Mouse (Mus musculus) gastrocnemius, adult 2 months (tissue): Measurements from ENCODE around the gene Drp2. TPM values are rescaled to one million over a fixed set of nuclear protein-coding genes. Genes with fewer than 3 reads are reported as not detected.

Experiments
- DNase-seq: peaks from one replicate; pipeline ENCODE4 v3.0.0; 2022
- H3K27ac ChIP-seq: fragments of 200-600 bp; 2 replicates; pipeline ENCODE4 v1.8.1; 2022; ENCODE audit warnings: mild to moderate bottlenecking
- H3K4me3 ChIP-seq: fragments of 200-600 bp; 2 replicates; pipeline ENCODE4 v1.8.1; 2022; ENCODE audit warnings: mild to moderate bottlenecking, moderate library complexity
- CTCF ChIP-seq: fragments of 200-600 bp; IDR thresholded peaks from 2 replicates; pipeline ENCODE4 v1.8.1; 2022; ENCODE audit warnings: antibody characterized with exemption, mild to moderate bottlenecking, moderate library complexity
- intact Hi-C: fragments of 180-260 bp; cut with DNase I; formaldehyde crosslinking; loops from one replicate; pipeline ENCODE4 v1.15.1; 2025
- long read RNA-seq, 2 experiments: library from polyadenylated mRNA; stranded (forward); transcript quantifications; one replicate each; pipeline ENCODE4 v2.0.0; 2021
- total RNA-seq, 2 experiments: library from RNA; stranded (reverse); gene quantifications; 2 replicates each; pipeline ENCODE4 v1.2.3; 2021

Gene Drp2
- total RNA-seq: 1 to 10 TPM; 3.2 to 3.4 TPM
- long read RNA-seq, experiment 1, partial matches to known transcripts: 1 of 1 reads
- long read RNA-seq, experiment 1, other reads (novel, unspliced or antisense): 0 of 1 reads
- long read RNA-seq, experiment 2, partial matches to known transcripts: 0 of 1 reads
- long read RNA-seq, experiment 2, other reads (novel, unspliced or antisense): 1 of 1 reads

DNA sequence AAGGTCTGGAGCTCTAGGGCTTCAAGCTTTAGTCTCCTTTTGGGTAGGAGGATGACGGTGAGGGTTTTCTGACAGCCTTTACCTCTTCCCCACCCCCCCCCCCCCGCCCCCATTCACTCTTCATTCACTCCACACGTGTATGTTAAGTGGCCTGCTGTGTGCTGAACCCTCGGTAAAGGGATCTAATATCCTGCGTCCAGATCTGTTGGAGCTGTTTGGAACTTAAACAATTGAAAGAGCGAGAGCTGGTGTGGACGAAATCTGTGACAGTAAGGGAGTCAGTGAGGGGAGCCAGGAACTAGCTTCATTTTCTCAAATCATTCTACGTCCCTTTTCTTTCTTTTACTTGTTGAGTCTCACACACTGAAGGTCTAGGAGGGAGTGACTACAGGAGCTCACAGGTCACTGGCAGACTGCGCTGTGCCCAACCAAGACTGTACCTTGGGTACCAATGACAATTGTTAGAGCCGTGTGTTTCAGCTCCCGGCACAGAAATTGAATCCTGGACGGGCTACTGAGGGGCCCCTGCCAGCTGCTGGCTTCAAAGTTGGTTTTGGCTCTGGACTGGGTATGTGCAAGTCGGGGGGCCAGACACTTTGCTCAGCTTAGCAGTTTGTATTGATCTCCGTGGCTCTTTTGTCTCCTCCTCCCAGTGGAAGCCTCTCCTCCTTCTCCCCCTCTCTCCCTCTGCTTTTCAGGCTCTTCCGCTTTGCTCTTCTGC lies at the start of gene Drp2:
Drp2 (plus strand) TSS at position 689 of the 721 bp plus-strand sequence.
- DNase-seq: no peak
- Histone ChIP-seq H3K4me3 (peak within 1 kb of the TSS; percentile 68), H3K27ac (no peak within 1 kb of the TSS)
- TF ChIP-seq CTCF: no peak
- intact Hi-C loops: no loop called here

DNA sequence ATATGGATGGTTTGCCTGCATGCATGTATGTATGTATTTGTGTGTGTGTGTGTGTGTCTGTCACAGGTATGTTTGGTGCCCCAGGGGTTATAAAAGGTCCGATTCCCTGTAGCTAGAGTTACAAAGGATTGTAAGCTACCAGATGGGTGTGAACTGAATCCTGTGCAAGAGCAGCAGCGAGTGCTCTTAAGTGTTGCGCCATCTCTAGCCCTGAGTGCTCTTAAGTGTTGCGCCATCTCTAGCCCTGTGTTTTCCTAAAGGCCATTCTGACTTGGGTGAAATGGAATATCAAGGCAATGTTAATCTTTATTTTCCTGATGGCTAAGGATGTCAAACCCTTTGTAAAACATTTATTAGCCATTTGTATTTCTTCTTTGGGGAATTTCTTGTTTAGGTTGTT lies 45.0 kb upstream of the Drp2 start:
- DNase-seq: no peak
- Histone ChIP-seq H3K4me3 (no peak overlapping the region), H3K27ac (no peak overlapping the region)
- no peak for TF ChIP-seq CTCF
- intact Hi-C loops: no loop called here

DNA sequence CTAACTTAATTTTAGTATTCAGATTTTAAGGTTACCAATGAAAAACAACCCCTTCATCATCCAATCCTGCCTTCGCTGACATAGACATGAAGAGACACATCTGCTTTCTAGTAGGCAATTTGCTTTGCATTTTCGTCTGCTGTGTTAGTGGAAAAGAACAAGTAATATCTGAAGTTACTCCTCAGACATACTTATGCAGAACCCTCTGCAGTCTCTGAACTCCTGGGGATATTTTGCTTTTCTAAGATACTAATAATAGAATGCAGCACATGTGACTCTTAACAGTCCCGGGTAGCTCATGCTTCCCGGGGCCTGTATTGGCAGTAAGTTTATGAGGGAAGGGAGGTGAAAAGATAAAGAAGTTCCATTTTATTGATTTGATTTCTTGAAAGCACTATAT lies 42.2 kb upstream of the Drp2 start:
- DNase-seq: no peak
- Histone ChIP-seq H3K4me3 (no peak overlapping the region), H3K27ac (no peak overlapping the region)
- intact Hi-C loops: no loop called here
- TF ChIP-seq CTCF: no peak

DNA sequence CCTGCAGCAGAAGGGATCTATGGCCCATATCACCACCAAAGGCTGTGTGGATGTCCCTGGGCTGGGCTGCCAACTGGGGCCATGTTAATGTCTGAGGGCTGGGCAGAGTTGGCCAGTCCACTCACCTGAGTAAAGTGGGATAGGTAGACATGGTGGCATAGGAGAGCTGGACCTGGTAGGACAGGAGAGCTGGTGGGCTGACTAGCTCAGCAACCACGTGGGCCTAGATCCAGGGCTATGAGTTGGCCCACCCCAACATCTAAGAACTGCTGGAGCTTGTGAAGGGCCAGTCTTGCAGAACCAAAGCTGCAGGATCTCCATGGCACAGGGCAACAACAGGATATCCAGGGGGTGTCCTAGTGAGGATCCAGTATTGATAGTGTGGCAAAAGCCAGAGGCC lies 38.9 kb upstream of the Drp2 start:
- no peak overlapping the region for H3K27ac ChIP-seq
- intact Hi-C loops: no loop called here
- no peak for TF ChIP-seq CTCF
- H3K4me3 ChIP-seq: no peak overlapping the region
- DNase-seq: no peak

DNA sequence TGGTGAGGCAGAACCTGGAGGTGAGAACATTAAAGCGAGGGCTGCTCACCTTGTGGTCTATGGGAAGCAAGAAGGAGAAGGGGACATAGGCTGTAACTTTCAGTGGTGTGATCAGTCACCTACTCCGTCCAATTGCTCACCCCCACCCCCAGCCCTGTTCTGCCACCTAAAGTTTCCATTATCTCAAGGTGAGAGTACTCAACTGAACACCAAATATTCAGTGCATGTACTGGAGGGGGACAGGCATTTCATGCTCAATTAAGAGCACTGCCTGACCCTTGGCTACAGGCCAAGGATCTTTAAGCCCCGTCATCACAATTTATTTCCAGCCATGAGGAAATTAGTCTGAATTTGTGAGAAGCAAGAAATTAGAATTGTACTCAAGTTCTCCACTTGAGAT lies 37.8 kb upstream of the Drp2 start:
- Histone ChIP-seq H3K4me3 (no peak overlapping the region), H3K27ac (no peak overlapping the region)
- no peak for DNase-seq
- TF ChIP-seq CTCF: no peak
- intact Hi-C loops: no loop called here

DNA sequence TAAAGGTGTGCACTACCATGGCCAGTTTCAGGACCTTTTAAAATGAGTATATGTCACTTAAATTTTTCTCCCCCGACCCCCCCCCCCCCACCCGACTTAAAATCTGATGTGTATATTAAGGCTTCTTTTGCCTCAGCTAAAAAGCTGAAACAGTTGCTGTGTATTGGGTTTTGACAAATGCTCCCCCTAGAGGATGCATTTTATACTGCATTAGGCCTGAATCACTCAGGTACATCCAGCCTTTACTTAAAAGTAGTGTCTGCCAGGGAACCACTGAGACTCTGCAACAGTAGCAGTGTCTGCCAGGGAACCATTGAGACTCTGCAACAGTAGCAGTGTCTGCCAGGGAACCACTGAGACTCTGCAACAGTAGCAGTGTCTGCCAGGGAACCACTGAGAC lies 33.1 kb upstream of the Drp2 start:
- intact Hi-C loops: no loop called here
- DNase-seq: no peak
- peak; percentile 25; the same call in 1 of the 2 replicates for TF ChIP-seq CTCF

DNA sequence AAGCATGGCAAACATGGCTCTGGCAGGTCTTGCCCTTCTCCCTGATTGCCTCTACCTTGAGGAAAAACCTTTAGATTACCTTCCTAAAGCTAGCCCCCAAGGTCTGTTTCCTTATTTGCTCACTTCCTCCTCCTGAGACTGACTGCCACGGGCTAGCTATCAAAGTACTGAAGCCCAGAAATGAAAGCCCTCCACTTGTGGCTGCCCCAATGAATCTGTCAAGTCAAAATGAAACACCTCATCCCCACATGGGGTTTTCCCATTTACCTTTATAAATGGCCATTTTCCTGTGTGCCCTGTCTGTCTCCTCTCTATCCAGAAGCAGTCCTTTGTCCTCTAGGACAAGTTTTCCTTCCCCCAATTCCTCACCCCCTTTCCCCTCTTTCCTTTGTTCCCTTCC lies 30.2 kb upstream of the Drp2 start:
- Histone ChIP-seq H3K27ac (no peak overlapping the region), H3K4me3 (no peak overlapping the region)
- intact Hi-C loops: no loop called here
- no peak for DNase-seq
- TF ChIP-seq CTCF: no peak

More for the DNA sequence above, 33.1 kb upstream of the Drp2 start:
- Histone ChIP-seq H3K27ac (no peak overlapping the region), H3K4me3 (no peak overlapping the region)

DNA sequence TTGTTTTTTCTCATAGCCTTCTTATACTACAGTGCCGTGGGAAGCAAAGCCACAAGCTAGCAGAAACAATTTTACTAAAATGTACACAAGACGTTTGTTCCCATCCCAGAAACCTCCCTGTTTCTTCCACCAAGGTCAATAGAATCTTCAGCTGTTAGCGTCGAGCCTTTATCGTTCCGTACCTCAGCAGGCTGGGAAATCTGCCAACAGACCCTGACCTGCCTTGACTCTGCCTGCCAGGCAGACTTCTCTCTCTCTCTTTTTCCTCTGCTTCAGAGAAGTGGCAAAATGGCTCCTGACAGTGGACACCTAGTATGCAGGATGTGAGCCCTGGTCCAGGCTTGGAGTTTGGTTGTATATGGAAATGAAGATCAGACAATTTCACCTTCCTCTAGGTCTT lies 19.5 kb upstream of the Drp2 start:
- no peak overlapping the region for H3K4me3 ChIP-seq
- no peak for DNase-seq
- intact Hi-C loops: no loop called here
- no peak for TF ChIP-seq CTCF
- H3K27ac ChIP-seq: no peak overlapping the region

DNA sequence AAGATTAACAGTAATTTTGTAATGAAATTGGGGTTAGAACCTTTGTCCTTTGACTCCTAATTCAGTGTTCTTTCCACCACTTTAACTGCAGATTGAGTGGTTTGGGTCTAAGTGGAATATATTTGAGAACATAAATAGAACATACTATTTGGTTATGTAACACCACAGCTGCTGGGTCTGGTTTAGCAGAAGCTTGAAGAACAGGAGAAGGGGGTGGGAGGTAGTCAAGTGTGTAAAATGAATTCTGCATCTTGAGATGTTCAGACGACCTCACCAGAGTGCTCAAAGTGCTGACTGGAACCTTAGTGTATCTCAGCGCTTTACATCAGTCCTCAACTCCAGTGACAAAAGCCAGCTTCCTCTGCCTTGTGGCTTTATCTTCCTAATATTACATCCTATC lies 5.4 kb upstream of the Drp2 start:
- DNase-seq: no peak
- intact Hi-C loops: no loop called here
- Histone ChIP-seq H3K27ac (no peak overlapping the region), H3K4me3 (no peak overlapping the region)
- no peak for TF ChIP-seq CTCF

DNA sequence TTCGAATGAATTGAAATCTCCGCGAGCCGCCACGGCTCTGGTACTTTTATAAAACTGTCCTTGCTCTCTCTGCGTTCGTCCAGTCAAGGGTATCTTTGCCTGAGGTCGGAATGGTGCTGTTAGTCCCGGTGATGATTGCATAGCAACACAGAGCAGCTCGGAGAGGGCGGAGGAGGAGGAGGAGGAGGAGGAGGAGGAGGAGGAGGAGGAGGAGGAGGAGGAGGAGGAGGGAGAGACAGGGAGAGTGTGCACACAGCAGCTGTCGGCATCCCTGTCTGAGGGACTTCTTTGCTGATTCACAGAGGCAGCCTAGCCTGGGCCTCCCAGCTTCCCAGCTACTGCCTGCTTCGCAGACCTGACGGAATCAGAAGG lies 219 bp downstream of the Drp2 start:
- no peak overlapping the region for H3K27ac ChIP-seq
- DNase-seq: no peak
- intact Hi-C loops: no loop called here
- peak overlapping the region; percentile 68 for H3K4me3 ChIP-seq
- no peak for TF ChIP-seq CTCF

DNA sequence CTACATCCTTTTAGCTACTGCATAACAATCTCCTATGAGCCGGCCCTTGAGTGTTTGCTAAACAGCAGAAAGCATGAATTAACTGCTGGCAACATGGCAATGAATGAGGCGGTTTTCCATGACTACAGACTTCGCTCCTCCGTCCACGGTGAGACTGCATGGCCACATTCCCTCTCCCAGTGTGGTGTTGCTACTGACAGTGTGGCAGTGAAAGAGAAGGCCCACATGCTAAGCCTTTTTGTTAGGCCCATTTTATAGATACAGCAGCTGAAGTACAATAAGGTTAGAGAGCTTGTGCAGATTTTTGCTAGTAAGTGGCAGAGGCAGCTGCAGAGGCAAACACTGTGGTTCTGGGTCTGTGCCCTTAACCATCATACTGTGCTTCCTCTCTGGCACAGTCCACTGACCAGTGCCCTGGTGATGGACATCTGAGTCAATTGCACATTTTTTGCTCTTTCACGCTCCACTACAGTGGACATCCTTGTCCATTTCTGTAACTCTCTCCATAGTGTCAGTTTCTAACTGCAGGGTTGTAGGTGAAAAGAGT lies 5.1 kb downstream of the Drp2 start:
- no peak overlapping the region for H3K27ac ChIP-seq
- no peak for TF ChIP-seq CTCF
- DNase-seq: no peak
- H3K4me3 ChIP-seq: no peak overlapping the region
- intact Hi-C loops: no loop called here

DNA sequence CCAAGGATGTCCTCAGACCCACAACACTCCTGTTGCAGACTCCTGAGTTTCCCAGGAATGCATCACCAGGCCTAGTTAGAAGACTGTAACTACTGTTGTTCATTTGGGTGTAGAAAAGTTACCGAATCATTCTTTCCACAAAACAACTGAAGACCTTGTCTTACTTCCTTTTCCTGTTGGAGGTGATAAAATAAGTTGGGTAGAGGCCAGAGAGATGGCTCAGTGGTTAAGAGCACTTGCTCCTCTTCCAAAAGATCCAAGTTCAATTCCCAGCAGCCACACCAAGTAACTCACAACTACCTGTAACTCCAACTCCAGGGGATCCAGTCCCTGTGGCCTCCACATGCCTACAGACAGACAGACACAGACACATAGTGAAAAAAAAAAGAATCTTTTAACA lies 7.7 kb downstream of the Drp2 start:
- DNase-seq: no peak
- intact Hi-C loops: no loop called here
- no peak overlapping the region for H3K27ac ChIP-seq
- H3K4me3 ChIP-seq: no peak overlapping the region
- no peak for TF ChIP-seq CTCF

DNA sequence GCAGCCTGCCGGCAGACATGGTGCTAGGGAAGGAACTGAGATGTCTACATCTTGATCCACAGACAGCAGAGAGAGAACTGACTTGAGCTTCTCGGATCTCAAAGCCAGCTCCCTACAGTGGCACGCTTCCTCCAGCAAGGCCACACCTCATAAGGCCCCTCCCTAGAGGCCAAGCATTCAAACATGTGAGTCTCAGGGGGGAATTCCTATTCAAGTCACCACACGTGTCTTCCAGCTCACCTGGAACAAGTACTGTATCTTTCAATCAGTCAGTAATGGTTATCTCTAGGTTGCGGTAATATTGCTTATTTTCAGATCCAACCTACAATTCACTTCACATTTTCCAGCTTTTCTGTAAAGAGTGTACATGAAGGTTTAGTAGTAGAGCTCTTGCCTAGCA lies 15.7 kb downstream of the Drp2 start:
- Histone ChIP-seq H3K4me3 (no peak overlapping the region), H3K27ac (no peak overlapping the region)
- intact Hi-C loops: no loop called here
- no peak for TF ChIP-seq CTCF
- DNase-seq: no peak

DNA sequence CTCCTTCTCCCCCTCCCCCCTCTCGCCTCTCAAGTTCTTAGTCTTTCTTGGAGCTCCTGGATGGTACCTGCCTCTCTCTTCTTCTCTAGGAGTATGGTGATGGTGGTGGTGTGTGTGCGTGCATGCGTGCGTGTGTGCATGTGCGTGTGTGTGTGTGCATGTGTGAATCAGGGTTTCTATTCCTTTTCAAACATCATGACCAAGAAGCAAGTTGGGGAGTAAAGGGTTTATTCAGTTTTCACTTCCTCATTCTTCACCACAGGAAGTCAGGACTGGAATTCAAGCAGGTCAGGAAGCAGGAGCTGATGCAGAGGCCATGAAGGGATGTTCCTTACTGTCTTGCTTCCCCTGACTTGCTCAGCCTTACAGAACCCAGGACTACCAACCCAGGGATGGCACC lies 19.9 kb downstream of the Drp2 start:
- intact Hi-C loops: no loop called here
- no peak for DNase-seq
- H3K4me3 ChIP-seq: no peak overlapping the region
- no peak overlapping the region for H3K27ac ChIP-seq
- TF ChIP-seq CTCF: no peak
